Mouse (Mus musculus): ENCODE results near the gene Nxpe5. TPM values are rescaled to one million over a fixed set of nuclear protein-coding genes. Genes with fewer than 3 reads are reported as not detected.
A peak's percentile ranks its signal among the peaks of the same experiment; 100 is the strongest.

The Nxpe5 gene
- polyA plus RNA-seq, 2 experiments: 0.09 to 0.23 TPM

GRCm38 (mm10) chr5:138279585-138280424 is 54.1 kb downstream of the Nxpe5 start, which contains the start of the genes Gm43720, Gpc2 and Stag3:
TSS of gene Gm43720 (minus strand) at chr5:138279958.
TSS of gene Gpc2 (minus strand) at chr5:138280005.
TSS of gene Stag3 (plus strand) at chr5:138280240.
- TF ChIP-seq EP300 (IDR thresholded peaks at IDR 0.05; ENCODE audit: low read depth): peak; percentile 50; the same call in 1 of the 2 replicates
- no peak for TF ChIP-seq CTCF (IDR thresholded peaks at IDR 0.05; ENCODE audit: low read depth)
- Histone ChIP-seq H3K27me3 (ENCODE audit: control insufficient read depth, insufficient read depth, low read length) (no peaks in the 10 kb centered on the region), H3K27ac (no peak within 1 kb of the TSS), H3K4me1 (replicated peaks; ENCODE audit: control insufficient read depth in 2 of 2, insufficient read depth in 2 of 2, low read length in 1 of 2) (peaks cover 0 to 5% of the 10 kb centered on the region in 2 experiments; a peak in 3 of 4 replicates), H3K4me2 (ENCODE audit: low read depth) (peak within 1 kb of the TSS; percentile 80), H3K4me3 (ENCODE audit: insufficient read depth in 1 of 2, low read depth in 2 of 2, low read length in 2 of 2) (peak within 1 kb of the TSS; percentile 46 to 47; a peak in 3 of 4 replicates), H3K9ac (replicated peaks) (peak within 1 kb of the TSS; percentile 20; the same call in 1 of the 2 replicates), H3K9me3 (ENCODE audit: control insufficient read depth, low read length) (no peaks in the 10 kb centered on the region), H3K36me3 (replicated peaks; ENCODE audit: control insufficient read depth, insufficient read depth, low read depth) (no peaks in the 10 kb centered on the region)
- ATAC-seq (ENCODE audit: insufficient read depth) (peak; percentile 98), DNase-seq (ENCODE audit: low read depth in 3 of 3, low spot score in 3 of 3) (peak; percentile 85 to 88 (median 87))
- 1% methylated on average over 56 of the region's 56 CpGs for WGBS (ENCODE audit: insufficient replicate concordance)

GRCm38 (mm10) chr5:138280425-138280768 is 54.7 kb downstream of the Nxpe5 start:
- ATAC-seq (ENCODE audit: insufficient read depth): no peak
- TF ChIP-seq EP300 (IDR thresholded peaks at IDR 0.05; ENCODE audit: low read depth) (no peak), CTCF (IDR thresholded peaks at IDR 0.05; ENCODE audit: low read depth) (no peak)
- H3K27ac ChIP-seq: no peak overlapping the region

GRCm38 (mm10) chr5:138280829-138281228 is 55.1 kb downstream of the Nxpe5 start:
- no peak overlapping the region for H3K9ac ChIP-seq (replicated peaks)
- no peaks in the 10 kb centered on the region for H3K27me3 ChIP-seq (ENCODE audit: control insufficient read depth, insufficient read depth, low read length)
- WGBS (ENCODE audit: insufficient replicate concordance): 59% methylated on average over 15 of the region's 15 CpGs
- H3K9me3 ChIP-seq (ENCODE audit: control insufficient read depth, low read length): no peaks in the 10 kb centered on the region
- TF ChIP-seq CTCF (IDR thresholded peaks at IDR 0.05; ENCODE audit: low read depth): no peak
- no peak for TF ChIP-seq EP300 (IDR thresholded peaks at IDR 0.05; ENCODE audit: low read depth)
- H3K4me3 ChIP-seq (ENCODE audit: insufficient read depth in 1 of 2, low read depth in 2 of 2, low read length in 2 of 2): no peak overlapping the region
- H3K27ac ChIP-seq: no peak overlapping the region
- ATAC-seq (ENCODE audit: insufficient read depth): no peak
- H3K4me1 ChIP-seq (replicated peaks; ENCODE audit: control insufficient read depth in 2 of 2, insufficient read depth in 2 of 2, low read length in 1 of 2): peaks cover 0 to 5% of the 10 kb centered on the region in 2 experiments; a peak in 3 of 4 replicates
- no peaks in the 10 kb centered on the region for H3K36me3 ChIP-seq (replicated peaks; ENCODE audit: control insufficient read depth, insufficient read depth, low read depth)
- no peak for DNase-seq (ENCODE audit: low read depth in 3 of 3, low spot score in 3 of 3)
- H3K4me2 ChIP-seq (ENCODE audit: low read depth): no peak overlapping the region

More at GRCm38 (mm10) chr5:138280425-138280768, 54.7 kb downstream of the Nxpe5 start:
- Histone ChIP-seq H3K9ac (replicated peaks) (no peak overlapping the region), H3K4me3 (ENCODE audit: insufficient read depth in 1 of 2, low read depth in 2 of 2, low read length in 2 of 2) (no peak overlapping the region; a peak in 1 of 4 replicates), H3K4me1 (replicated peaks; ENCODE audit: control insufficient read depth in 2 of 2, insufficient read depth in 2 of 2, low read length in 1 of 2) (peaks cover 0 to 5% of the 10 kb centered on the region in 2 experiments; a peak in 3 of 4 replicates), H3K9me3 (ENCODE audit: control insufficient read depth, low read length) (no peaks in the 10 kb centered on the region), H3K36me3 (replicated peaks; ENCODE audit: control insufficient read depth, insufficient read depth, low read depth) (no peaks in the 10 kb centered on the region), H3K27me3 (ENCODE audit: control insufficient read depth, insufficient read depth, low read length) (no peaks in the 10 kb centered on the region), H3K4me2 (ENCODE audit: low read depth) (peak overlapping the region; percentile 80)
- DNase-seq (ENCODE audit: low read depth in 3 of 3, low spot score in 3 of 3): no peak
- WGBS (ENCODE audit: insufficient replicate concordance): 21% methylated on average over 26 of the region's 26 CpGs

GRCm38 (mm10) chr5:138281798-138282197 is 56.1 kb downstream of the Nxpe5 start:
- Histone ChIP-seq H3K36me3 (replicated peaks; ENCODE audit: control insufficient read depth, insufficient read depth, low read depth) (no peaks in the 10 kb centered on the region), H3K4me3 (ENCODE audit: insufficient read depth in 1 of 2, low read depth in 2 of 2, low read length in 2 of 2) (no peak overlapping the region), H3K9ac (replicated peaks) (no peak overlapping the region), H3K9me3 (ENCODE audit: control insufficient read depth, low read length) (no peaks in the 10 kb centered on the region), H3K4me2 (ENCODE audit: low read depth) (no peak overlapping the region), H3K27ac (no peak overlapping the region), H3K4me1 (replicated peaks; ENCODE audit: control insufficient read depth in 2 of 2, insufficient read depth in 2 of 2, low read length in 1 of 2) (peaks cover 0 to 5% of the 10 kb centered on the region in 2 experiments; a peak in 3 of 4 replicates), H3K27me3 (ENCODE audit: control insufficient read depth, insufficient read depth, low read length) (no peaks in the 10 kb centered on the region)
- DNase-seq (ENCODE audit: low read depth in 3 of 3, low spot score in 3 of 3) (no peak), ATAC-seq (ENCODE audit: insufficient read depth) (no peak)
- WGBS (ENCODE audit: insufficient replicate concordance): 50% methylated on average over 2 of the region's 2 CpGs
- no peak for TF ChIP-seq EP300 (IDR thresholded peaks at IDR 0.05; ENCODE audit: low read depth)

- no peak overlapping the region for H3K4me2 ChIP-seq (ENCODE audit: low read depth)
- peaks cover 0 to 5% of the 10 kb centered on the region in 2 experiments; a peak in 3 of 4 replicates for H3K4me1 ChIP-seq (replicated peaks; ENCODE audit: control insufficient read depth in 2 of 2, insufficient read depth in 2 of 2, low read length in 1 of 2)
- DNase-seq (ENCODE audit: low read depth in 3 of 3, low spot score in 3 of 3) (no peak), ATAC-seq (ENCODE audit: insufficient read depth) (no peak)
- no peaks in the 10 kb centered on the region for H3K9me3 ChIP-seq (ENCODE audit: control insufficient read depth, low read length)
- no peak overlapping the region for H3K4me3 ChIP-seq (ENCODE audit: insufficient read depth in 1 of 2, low read depth in 2 of 2, low read length in 2 of 2)
- no peak overlapping the region for H3K9ac ChIP-seq (replicated peaks)
- TF ChIP-seq CTCF (IDR thresholded peaks at IDR 0.05; ENCODE audit: low read depth) (peak; percentile 25; the same call in 1 of the 2 replicates), EP300 (IDR thresholded peaks at IDR 0.05; ENCODE audit: low read depth) (no peak)
- H3K27ac ChIP-seq: no peak overlapping the region
- no peaks in the 10 kb centered on the region for H3K27me3 ChIP-seq (ENCODE audit: control insufficient read depth, insufficient read depth, low read length)
- WGBS (ENCODE audit: insufficient replicate concordance): 37% methylated on average over 1 of the region's 1 CpGs
- H3K36me3 ChIP-seq (replicated peaks; ENCODE audit: control insufficient read depth, insufficient read depth, low read depth): no peaks in the 10 kb centered on the region
These were observed 57.8 kb downstream of the Nxpe5 start for GRCm38 (mm10) chr5:138283540-138283939.

All from liver, embryonic 14.5 days (tissue).